Mouse (Mus musculus) small intestine, adult 10 weeks (tissue): ENCODE results near the gene Olfr1228. TPM values are rescaled to one million over a fixed set of nuclear protein-coding genes. Genes with fewer than 3 reads are reported as not detected.

ENCODE experiments used
- polyA plus RNA-seq: library from polyadenylated mRNA; stranded (reverse); fragments of 350-450 nt; fragmentation: Illumina TruSeq; extraction: RNeasy Lipid Tissue Mini Kit (QIAGEN cat#74804); gene quantifications from one replicate; pipeline ENCODE4 v1.2.3, GENCODE M21; 2014; ENCODE audit warnings: low replicate concordance

Gene Olfr1228
- not detected for polyA plus RNA-seq

DNA sequence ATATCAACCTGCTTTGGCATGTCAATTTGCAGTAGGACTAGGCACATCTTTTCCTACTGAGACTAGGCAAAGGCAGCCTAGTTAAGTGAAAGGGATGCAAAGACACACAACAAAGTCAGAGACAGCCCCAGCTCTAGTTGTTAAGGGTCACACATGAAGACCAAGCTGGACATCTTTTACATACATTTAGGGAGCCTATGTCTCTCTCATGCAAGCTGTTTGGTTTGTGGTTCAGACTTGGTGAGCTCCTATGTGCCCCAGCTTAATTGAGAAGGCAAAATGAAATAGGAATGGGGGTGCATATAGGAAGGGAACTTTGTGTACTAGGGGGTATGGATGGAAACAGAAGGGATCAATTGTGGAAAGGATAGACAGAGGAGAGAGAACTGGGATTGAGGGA, at the start of gene Olfr1228:
Gene Olfr1228 (minus strand): TSS at position 101 of the 400 bp plus-strand sequence.

DNA sequence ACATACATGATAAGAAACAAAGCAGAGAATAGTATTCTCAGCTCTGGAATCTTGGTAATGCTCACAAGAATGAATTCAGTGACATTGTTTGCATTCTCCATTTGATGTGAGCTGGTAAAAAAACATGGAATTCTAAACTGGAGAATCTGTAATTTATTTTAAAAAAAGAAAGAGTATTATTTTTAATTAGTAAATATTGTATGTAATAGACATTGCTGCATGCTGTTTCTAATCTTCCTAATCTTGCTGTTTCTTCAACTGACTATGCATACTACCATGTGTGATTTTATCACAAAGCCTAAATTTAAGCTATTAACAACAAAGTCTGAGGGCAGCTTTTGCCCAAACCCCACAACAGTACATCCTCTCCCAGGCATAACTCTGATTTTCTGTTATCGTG, 43.3 kb upstream of the Olfr1228 start, which contains the start of gene Olfr1230:
Gene Olfr1230 (minus strand): TSS at position 101 of the 400 bp plus-strand sequence.

DNA sequence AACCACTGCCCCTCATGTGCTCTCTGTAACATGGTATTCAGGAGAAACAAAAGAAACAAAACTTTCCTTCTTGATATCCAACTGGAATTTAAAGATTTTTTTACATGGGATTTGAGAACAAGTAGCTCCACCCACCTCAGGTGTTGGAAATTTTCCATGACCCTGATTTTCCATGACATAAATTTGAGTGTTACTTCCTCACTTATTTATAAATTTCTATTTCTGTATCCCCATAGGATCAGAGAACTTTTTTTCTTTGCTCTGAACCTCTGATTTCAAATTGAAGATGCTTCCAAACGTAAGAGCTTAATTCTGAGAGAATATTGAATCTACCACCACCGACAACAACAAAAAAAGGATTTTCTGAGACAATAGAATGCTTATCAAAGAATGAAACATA, 34.1 kb upstream of the Olfr1228 start, which contains the start of gene Olfr1229:
Gene Olfr1229 (minus strand): TSS at position 101 of the 400 bp plus-strand sequence.

DNA sequence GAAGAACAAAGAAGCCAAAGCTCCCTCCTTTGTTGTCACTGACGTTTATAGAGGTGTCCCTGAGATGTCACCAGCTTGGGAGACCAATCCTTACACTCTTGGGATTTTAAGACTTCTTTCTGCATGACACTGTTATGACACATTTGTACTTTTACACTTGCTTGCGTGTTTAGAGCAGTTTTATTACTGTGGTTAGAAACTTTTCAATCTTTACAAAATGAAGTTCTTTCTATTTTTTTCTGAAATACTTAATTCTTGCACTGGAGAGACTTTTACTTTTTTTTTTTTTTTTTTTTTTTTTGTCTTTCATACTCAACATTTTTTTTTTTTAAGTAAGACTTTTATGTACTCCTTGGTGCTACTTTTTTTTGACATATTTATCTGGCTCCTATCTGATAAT, 53.9 kb downstream of the Olfr1228 start, which contains the start of gene Olfr1226:
Gene Olfr1226 (minus strand): TSS at position 101 of the 400 bp plus-strand sequence.

Other genes with a start within 250 kb of the Olfr1228 start
- not detected for gene Olfr1215, start 247.1 kb downstream of the Olfr1228 start, polyA plus RNA-seq
- not detected for gene Olfr1216, start 235.7 kb downstream of the Olfr1228 start, polyA plus RNA-seq
- gene Olfr1217, start 222.0 kb downstream of the Olfr1228 start, polyA plus RNA-seq = not detected
- not detected for gene Olfr1218, start 192.9 kb downstream of the Olfr1228 start, polyA plus RNA-seq
- gene Olfr1219, start 170.5 kb downstream of the Olfr1228 start, polyA plus RNA-seq = not detected
- not detected for gene Olfr1220, start 147.2 kb downstream of the Olfr1228 start, polyA plus RNA-seq
- gene Olfr1221, start 136.8 kb downstream of the Olfr1228 start, polyA plus RNA-seq = not detected
- not detected for gene Olfr1222, start 121.0 kb downstream of the Olfr1228 start, polyA plus RNA-seq
- gene Olfr1223, start 102.5 kb downstream of the Olfr1228 start, polyA plus RNA-seq = not detected
- gene Olfr1224-ps1, start 90.0 kb downstream of the Olfr1228 start, polyA plus RNA-seq = not detected
- gene Olfr1225, start 79.4 kb downstream of the Olfr1228 start, polyA plus RNA-seq = not detected
- not detected for gene Olfr1226, start 54.0 kb downstream of the Olfr1228 start, polyA plus RNA-seq
- not detected for gene Olfr1229, start 34.0 kb upstream of the Olfr1228 start, polyA plus RNA-seq
- not detected for gene Olfr1230, start 43.2 kb upstream of the Olfr1228 start, polyA plus RNA-seq
- not detected for gene Olfr1231, start 53.0 kb upstream of the Olfr1228 start, polyA plus RNA-seq
- gene Olfr1232, start 75.6 kb upstream of the Olfr1228 start, polyA plus RNA-seq = not detected
- not detected for gene Olfr1233, start 88.3 kb upstream of the Olfr1228 start, polyA plus RNA-seq
- gene Olfr1234, start 110.8 kb upstream of the Olfr1228 start, polyA plus RNA-seq = not detected
- not detected for gene Olfr1238, start 155.6 kb upstream of the Olfr1228 start, polyA plus RNA-seq
- gene Olfr1239, start 166.3 kb upstream of the Olfr1228 start, polyA plus RNA-seq = not detected
- not detected for gene Olfr1240, start 188.9 kb upstream of the Olfr1228 start, polyA plus RNA-seq
- gene Olfr1241, start 233.1 kb upstream of the Olfr1228 start, polyA plus RNA-seq = not detected
- gene Olfr1242, start 244.3 kb upstream of the Olfr1228 start, polyA plus RNA-seq = not detected